Mouse (Mus musculus): Measurements from ENCODE around the gene Snx22.

Snx22 gene

DNA sequence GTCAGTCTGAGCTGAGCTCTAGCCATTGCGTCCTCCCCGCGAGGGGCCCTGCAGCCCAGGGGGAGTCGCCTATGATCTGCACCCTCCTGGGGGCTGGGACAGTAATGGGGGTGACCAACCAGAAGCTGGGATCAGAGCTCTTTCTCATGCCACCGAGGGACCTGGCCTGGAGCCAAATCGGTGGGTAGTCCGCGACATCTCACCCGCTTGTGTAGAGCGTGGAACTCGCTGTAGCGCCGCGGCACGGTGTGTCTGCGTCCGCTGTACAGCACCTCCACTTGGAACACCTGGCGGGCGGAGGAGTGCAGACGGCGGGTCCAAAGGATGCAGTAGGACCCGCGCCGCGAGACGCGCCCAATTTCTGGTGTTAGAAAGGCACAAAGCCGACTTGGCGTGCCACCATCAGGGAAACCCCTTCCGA is 538 bp downstream of the Snx22 start:
- peak in 1 of 2 experiments; percentile 37 for DNase-seq (ENCODE audit: low spot score in 2 of 2)

DNA sequence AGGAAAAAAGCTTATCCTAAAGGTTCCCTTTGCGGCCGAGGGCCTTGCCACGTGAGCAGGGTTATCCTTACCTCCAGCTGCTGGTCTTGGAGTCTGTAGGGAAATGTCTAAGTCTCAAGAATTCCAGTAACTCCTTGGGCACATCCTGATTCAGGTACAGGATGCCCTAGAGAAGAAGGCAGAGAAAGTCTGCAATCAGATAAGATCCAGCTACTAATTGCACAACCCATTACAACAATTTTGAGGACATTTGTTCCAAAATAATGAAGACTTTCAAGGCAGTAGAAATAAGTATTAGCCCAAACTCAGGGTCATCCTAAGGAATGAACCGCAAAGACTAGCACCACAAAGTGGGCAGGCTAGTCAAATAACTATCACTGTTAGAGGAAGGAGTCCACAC is 1.5 kb downstream of the Snx22 start:
- DNase-seq (ENCODE audit: low spot score in 2 of 2): no peak

DNA sequence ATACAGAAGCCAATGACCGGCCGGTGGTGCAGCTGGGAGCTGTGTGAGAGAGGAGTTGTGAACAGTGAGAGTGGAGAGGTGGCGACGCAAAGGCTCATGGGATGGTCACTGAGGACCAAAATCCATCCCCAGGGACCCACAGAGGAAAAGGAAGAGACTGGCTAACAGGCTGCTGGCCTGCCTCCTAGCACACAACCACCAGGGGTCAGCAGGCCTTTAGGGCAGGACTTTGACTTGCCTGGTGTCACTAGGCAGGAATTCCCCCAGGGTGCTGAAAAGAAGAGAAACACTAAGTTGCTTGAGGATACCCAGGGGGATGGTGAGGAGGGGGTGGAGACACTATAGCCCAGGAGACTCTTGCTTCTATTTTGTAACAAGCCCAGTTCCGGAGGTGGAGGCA is 2.0 kb downstream of the Snx22 start:
- peak in 1 of 2 experiments; percentile 36 for DNase-seq (ENCODE audit: low spot score in 2 of 2)

DNA sequence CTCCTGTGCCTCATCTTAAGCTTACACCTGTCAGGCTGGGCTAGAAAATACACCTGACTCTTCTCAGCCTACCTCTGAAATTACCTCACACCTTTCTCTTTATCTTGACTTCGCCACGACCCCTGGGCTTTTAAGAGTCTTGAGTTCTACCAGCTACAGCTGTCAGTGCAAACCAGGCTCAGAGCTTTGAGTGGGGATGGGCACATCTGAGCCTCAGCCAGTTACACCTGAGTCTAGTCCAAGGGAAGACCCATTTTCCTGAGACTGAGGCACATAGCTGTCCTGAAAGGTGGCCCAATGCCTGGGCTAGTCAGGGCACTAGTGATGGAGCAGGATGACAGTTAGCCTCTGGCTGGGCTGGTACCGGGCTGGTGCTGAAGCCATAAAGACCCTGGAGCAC is 2.7 kb downstream of the Snx22 start:
- DNase-seq (ENCODE audit: low spot score in 2 of 2): no peak

DNA sequence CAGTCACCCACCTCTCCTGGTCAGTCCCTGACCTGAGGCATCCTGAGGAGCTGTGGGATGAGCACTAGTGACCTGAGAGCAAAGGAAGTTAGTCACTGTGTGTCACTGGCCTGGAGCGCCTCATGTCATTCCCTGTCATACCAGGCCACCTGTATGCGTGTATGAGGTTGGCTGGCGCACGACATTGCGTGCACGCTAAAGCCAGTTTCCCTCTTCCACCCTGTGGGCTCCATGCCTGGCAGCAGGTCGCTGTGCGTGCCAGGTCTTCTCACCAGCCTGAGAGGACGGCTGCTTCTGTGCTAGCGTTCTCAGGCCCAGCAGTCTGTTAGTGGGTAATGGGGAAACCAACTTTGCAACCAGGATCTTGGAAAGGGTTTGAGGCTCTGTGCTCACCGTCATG is 5.2 kb downstream of the Snx22 start:
- DNase-seq (ENCODE audit: low spot score in 2 of 2): no peak

DNA sequence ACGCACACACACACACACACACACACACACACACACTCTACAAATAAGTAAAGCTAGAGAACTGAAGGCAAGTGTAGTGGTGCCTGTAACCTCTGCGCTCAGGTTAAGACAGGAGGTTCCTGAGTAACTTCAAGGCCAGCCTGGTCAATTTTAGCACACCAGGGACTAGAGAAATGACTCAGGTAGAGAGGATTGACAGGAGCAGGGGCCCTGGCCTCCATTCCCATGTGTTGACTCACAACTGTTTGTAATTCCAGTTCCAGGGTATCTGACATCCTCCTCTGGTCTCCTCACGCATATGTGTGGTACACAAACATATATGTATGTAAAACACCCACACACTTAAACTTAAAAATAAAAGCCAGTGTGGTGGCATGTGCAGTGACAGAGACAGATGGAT is 6.1 kb downstream of the Snx22 start:
- no peak for DNase-seq (ENCODE audit: low spot score in 2 of 2)

DNA sequence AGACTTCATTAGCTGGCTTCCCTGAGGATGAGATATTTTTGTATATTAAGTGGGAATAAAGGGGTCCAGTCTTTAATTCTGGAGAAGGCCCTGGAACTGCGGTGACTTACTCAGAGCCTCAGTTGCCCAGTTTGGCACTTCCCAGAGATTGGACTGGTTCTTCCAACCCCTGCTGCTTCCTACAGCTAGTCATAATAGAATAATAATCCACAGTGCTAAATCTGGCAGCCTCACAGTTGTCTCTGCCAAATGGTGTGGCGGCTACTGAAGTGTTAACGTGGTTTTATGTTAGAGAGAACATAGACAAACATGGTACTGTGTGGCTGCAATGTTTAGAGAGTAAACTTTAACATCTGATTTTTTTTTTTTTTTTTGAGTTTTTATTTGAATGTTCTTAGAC is 7.9 kb downstream of the Snx22 start:
- DNase-seq (ENCODE audit: low spot score in 2 of 2): no peak

DNA sequence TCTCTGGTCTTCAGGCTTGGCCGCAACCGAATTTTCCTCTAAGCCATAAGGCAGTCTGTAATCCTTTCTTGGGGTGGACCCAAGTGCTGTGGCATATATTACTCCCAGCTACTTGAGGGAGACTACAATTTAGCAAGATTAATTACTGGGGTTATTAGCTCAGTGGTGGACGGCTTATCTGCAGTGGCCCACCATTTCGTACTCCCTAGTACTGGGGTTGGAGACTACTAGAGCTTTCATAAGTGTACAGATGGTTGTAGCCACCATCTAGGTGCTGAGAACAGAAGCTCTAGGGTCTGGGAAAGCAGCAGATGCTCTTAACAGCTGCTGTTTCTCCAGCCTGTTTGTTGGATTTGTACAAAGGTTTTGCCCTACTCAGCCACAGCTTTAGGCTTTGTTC is 8.5 kb downstream of the Snx22 start:
- no peak for DNase-seq (ENCODE audit: low spot score in 2 of 2)

DNA sequence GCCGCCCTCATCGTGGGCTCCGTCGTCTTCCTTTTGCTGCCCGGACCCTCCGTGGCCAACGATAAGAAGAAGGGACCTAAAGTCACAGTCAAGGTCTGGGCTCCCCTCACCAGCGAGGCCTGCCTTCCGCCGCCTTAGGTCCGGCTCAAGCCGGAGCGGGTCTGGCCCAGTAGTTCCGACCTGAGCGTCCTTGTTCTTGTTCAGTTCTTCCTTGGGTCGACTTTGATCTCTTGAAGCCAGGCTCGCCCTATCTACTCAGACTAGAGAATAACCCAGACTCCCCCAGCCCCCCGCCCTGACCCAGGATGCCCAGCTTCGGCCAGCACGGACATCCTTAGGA is 9.2 kb downstream of the Snx22 start:
- no peak for DNase-seq (ENCODE audit: low spot score in 2 of 2)

DNA sequence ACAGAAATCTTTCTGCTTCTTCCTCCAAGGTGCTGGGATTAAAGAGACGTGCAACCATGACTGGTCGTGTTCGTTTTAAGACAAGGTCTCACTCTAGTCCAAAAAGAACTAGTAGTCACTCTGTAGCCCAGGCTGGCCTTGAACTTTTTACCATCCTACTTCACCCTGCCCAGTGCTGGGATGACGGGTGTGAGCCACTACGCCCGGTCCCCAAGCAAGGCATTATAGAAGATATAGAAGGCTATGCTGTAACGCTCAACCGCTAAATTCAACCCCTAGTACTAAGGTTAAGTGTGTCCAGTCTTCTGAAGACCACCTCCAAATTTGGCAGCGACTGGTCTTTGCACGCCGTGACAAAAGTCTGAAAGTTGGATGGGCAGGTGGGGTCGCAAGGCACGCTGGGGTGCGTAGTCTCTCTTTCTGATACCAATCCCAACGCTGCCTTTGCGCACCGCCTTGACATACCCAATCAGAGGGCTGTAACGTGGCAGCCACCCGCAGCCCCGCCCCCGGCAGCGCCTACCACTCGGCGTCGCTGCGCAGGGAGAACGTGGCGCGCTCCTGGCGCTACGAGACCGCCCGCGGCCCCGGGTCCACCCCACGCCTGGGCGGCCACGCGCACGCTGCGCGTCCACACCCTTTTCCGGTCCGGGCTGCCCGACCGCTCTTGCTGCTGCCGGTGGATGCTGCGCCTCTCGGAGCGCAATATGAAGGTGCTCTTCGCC is 9.8 kb downstream of the Snx22 start, which contains the start of gene Ppib:
Ppib (plus strand) TSS at position 640 of the 725 bp plus-strand sequence.
- peak; percentile 97 to 98 for DNase-seq (ENCODE audit: low spot score in 2 of 2)

DNA sequence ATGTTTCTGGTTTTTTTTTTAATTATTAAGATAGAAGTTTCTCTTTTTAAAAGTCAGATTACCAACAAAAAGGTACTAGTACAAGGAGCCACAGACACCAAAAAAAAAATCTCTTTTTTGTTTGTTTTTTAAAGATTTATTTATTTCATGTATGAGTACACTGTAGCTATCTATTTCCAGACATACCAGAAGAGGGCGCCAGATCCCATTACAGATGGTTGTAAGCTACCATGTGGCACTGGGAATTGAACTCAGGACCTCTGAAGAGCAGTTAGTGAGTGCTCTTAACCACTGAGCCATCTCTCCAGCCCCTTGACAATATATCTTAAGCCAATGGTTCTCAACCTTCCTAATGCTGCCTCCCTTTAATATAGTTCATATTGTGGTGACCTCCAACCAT is 15.9 kb downstream of the Snx22 start:
- DNase-seq (ENCODE audit: low spot score in 2 of 2): no peak

DNA sequence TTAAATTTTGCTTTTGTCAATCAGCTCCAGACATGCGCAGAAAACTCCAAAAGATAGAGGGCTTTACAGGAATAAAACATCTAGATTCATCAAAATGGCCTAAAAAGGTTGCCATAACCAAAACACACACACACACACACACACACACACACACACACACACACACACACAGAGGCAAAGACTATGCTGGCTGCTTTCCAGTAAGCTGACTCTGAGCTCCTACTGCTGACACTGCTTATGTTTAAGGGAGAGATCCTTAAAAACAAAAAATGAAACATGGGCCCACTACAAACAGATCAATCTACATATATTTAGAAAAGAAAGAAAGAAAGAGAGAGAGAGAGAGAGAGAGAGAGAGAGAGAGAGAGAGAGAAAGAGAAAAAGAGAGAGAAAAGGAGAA is 16.8 kb downstream of the Snx22 start:
- DNase-seq (ENCODE audit: low spot score in 2 of 2): no peak

DNA sequence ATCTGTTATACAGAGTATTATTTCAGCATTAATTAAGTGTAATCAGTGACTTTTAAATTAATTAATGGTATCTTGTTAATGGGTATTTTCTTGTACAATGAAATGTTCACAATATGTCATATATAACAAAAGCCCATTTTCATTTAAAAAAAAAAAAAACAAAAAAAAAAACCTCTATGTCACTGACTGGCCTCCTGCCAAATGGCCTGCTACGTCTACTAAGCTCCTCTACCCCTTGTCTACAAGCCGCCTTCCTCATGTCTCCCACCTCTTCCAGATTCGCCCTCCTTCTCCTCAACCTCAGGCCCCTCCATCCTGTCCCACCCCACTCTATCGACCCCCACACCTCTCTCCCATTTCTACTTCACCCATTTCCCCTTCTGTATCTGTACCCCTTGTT is 18.0 kb downstream of the Snx22 start:
- no peak for DNase-seq (ENCODE audit: low spot score in 2 of 2)

DNA sequence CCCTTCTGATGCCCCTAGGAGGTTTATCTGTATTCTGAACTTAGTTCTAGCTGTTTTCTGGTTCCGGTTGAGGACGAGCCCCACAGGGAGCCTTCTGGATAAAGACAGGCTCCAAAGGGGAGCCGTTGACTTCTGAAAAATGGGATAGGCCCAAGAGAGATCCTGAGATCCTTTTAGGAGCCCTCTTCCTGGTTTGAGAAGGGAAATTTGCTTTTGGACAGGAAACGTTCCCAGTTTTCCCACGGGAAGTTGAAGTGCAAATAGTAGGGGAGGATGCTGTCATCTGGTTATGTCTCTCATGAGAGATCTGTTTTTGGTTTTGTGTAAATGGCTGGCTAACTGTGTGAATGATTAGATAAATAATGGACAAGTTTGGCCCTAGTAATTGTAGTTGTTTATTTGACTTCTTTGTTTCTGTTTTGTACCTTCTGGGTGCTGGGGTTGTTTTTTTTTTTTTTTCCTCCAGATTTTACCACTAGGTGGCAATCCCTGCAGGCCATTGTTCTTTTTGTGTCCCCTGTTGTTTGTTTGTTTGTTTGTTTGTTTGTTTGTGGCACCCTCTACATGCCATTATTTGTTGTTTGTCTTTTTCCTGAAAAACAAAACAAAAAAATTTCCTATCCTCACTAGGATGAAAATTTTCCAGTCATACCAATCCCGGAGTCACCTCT is 19.5 kb downstream of the Snx22 start:
- DNase-seq (ENCODE audit: low spot score in 2 of 2): no peak

DNA sequence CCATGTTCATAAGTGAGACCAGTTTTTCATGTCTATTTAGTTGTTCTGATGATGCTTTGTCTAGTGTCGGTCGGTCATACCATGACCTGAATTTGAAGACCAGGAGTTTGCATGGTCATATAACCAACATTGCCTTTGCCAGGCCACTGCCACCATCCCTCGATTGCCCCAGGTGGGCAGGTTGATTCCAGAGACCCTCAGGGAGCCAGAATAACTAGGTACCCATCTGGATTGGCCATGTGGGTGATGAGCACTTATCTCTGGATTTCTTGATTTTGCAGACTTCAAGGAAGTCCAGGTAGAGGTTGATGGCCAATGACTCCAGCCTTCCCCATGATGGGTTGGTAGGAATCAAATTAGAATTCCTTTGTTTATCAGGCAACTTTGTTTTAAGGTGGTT is 26.3 kb downstream of the Snx22 start:
- DNase-seq (ENCODE audit: low spot score in 2 of 2): no peak

DNA sequence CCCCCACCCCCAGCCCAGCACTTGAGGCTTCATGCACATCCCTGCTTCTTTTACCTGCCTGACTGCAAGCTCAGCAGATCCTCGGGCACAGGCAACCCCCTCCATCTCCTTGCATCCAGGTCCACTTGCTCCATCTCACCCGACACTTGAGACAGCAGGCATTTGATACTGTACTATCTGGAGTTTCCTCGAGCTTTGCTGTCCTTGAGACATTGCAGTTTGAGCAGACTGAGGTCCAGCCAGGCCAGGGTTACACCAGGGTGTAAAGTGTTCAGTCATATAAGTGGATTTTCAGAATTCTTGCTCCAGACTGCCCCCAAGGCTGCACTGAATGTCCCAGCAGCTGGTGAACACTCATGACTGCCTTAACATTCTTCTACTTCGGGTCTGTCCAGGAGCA is 27.2 kb downstream of the Snx22 start:
- DNase-seq (ENCODE audit: low spot score in 2 of 2): no peak

DNA sequence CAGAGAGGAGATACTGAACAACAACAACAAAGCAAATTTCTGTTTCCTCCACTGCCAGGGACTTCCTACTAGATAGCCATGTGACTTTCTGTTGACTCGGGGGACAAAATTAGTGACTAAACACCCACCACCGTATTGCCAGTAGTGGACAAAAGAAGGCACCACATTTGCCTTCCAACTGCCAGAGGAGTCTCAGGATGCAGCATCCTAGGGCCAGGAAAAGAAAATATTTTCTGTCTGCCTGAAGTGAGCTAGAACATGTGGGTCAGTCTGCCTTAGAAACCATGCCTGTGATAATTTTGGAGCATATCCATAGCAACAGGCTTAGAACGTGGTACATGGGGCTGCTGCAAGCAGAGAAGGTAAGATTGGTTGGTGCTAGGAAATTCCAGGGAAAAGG is 28.7 kb downstream of the Snx22 start:
- no peak for DNase-seq (ENCODE audit: low spot score in 2 of 2)

DNA sequence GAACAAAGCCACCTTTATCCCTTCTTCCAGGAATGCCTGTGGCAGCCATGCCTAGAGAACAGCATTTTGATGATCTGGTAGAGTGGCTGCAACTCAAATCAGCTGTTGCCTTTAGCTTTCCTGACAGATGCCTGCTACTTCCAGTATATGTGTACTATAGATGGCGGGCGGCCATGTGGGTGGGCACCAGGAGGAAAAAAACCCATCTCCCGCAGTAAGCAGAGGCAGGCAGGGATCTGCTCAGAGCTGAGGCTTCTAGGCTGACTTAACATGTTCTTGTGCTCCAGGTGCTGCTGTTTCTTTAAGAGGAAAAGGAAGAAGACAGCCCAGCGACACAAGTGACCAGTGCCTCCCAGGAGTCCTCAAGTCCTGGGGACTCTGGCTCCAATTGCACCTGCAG is 30.2 kb downstream of the Snx22 start:
- no peak for DNase-seq (ENCODE audit: low spot score in 2 of 2)

DNA sequence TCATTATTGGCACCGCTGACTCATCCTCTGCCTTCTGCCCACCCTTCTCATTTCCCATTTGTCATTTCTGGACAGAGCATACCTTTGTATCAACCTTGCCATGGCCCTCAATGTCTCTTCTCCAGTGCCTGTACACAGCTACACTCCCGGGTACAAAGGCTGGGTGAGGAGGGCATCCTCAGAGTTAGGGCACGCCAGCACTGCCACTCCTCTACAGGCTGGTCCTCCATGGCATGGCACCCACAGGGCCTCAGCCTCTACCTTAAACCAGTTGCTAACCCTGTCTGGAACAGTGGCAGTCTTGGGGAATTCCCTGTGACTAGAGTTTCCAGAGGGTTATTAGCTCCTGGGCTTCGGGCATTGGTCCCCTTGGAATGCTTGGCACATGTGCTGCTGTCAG is 30.9 kb downstream of the Snx22 start:
- DNase-seq (ENCODE audit: low spot score in 2 of 2): no peak

DNA sequence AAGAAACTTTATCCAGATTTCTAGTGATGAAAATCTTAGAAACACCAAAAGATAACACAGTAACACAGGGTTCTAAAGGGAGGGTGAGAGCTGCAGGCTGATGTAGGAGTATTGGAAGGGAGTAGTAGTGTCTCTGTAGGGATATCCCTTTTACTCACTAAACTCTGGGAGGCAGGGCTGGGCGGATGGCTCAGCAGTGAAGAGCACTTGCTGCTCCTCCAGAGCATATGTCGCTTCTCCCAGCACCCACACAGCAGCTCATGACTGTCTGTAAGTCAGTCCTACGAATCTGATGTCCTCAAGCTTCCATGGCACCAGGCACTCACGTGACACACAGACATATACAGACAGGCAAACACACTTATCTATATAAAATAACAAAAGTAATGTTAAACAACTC is 31.4 kb downstream of the Snx22 start:
- no peak for DNase-seq (ENCODE audit: low spot score in 2 of 2)

DNA sequence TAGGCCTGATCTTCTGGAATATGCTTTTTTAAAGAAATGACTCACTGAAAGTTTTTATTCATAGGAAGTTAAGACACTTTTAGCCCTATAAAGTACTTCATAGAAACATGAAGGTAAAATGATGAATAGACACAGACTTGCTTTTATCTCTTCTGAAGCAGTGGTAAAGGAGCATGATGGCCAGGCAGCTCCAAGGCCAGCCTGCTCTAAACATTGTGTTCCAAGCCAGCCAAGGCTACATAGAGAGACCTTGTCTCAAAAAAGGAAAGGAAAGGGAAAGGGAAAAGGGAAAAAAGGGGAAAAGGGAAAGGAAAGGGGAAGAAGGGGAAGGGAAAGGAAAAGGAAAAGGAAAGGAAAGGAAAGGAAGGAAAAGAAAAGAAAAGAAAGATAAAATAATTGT is 48.9 kb downstream of the Snx22 start:
- no peak for DNase-seq (ENCODE audit: low spot score in 2 of 2)

Data from frontal cortex, postnatal 10 days (tissue).